Mouse (Mus musculus) MEL (cell line): Measurements from ENCODE around the gene Cir1. TPM values are rescaled to one million over a fixed set of nuclear protein-coding genes. Genes with fewer than 3 reads are reported as not detected.

Source experiments
- polyA plus RNA-seq, 2 experiments: library from polyadenylated mRNA; stranded (reverse) in 1 of 2; unstranded in 1 of 2; fragments of >175 nt in 1 of 2; fragments of >200 nt in 1 of 2; gene quantifications; 2 replicates each; pipeline versions ENCODE4 v1.2.1 to v1.2.4; 2012; ENCODE audit warnings: low replicate concordance in 2 of 2, low read depth in 1 of 2; ENCODE audit not compliant: insufficient read length in 2 of 2, insufficient read depth in 1 of 2, missing spikeins in 1 of 2
- total RNA-seq: library from RNA; depleted of rRNA; stranded (reverse); fragments of 300-350 nt; gene quantifications from 2 replicates; pipeline ENCODE4 v1.2.3, GENCODE M21; 2012; rRNA removed

Gene Cir1
- total and polyA plus RNA-seq, 3 experiments, result 3.4 to 7.7 TPM; not detected in 1

Other genes with a start within 250 kb of the Cir1 start
- 69.7 and 75.8 TPM in 2 replicates for gene Ola1, start 93.8 kb downstream of the Cir1 start, total RNA-seq
- gene Ola1, start 93.8 kb downstream of the Cir1 start, polyA plus RNA-seq, result 10 to 100 TPM in 1 of 2 experiments, not detected in 1; 86.0 TPM
- 0.39 TPM in 1 of 2 replicates, not detected in the other for gene Sp9, start 40.8 kb downstream of the Cir1 start, total RNA-seq
- under 1 TPM in 1 of 2 experiments, not detected in 1; 0.03 TPM for gene Sp9, start 40.8 kb downstream of the Cir1 start, polyA plus RNA-seq
- gene Scrn3, start 100 bp downstream of the Cir1 start, total RNA-seq, result 3.0 and 3.2 TPM in 2 replicates
- 1 to 10 TPM in 1 of 2 experiments, not detected in 1; 7.7 TPM for gene Scrn3, start 100 bp downstream of the Cir1 start, polyA plus RNA-seq
- gene Gpr155, start 73.9 kb upstream of the Cir1 start, total RNA-seq, result 0.23 TPM in 2 replicates
- under 1 TPM in 1 of 2 experiments, not detected in 1; 0.99 TPM for gene Gpr155, start 73.9 kb upstream of the Cir1 start, polyA plus RNA-seq
- 5.2 and 7.8 TPM in 2 replicates for gene Wipf1, start 217.0 kb upstream of the Cir1 start, total RNA-seq
- 10 to 100 TPM; 27.1 to 83.9 TPM for gene Wipf1, start 217.0 kb upstream of the Cir1 start, polyA plus RNA-seq